Comparison of ENCODE assay signal across 26 mouse cellular contexts in the genomic region with DNA sequence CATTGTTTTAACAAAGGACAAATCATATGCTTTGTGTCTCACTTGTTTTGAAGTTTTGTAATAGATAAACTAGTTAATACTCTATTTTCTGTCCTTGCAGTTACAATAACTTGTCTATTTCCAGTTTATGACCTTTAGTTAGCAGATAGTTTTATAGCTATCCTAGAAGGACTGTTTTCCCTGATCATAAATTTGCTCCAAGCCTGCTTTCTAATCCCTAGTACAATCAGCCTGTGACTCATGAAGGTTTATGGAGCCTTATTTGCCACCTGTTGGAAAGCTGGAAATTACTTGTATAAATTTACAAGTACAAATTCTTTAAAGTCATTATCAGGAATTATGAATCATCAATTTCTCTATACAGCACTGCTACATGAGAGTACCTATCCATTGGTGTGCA.
A peak's percentile ranks its signal among the peaks of the same experiment; 100 is the strongest.
DNase-seq lines count a peak whose midpoint lies in the region; ATAC-seq and TF ChIP-seq lines count a peak whose summit lies in the region.
"Had no signal": no experiment of that assay in that cellular context is flagged by ENCODE, and none has a peak within 500 bp of the region (broad histone marks: within the 10 kb centered on the region; RNA-seq: fewer than 3 reads in every experiment).

No protein-coding gene starts in this region.

- no peaks in the 10 kb centered on the region for H3K9me3 ChIP-seq in intestine, embryonic 15.5 days
- no peaks in the 10 kb centered on the region for H3K9me3 ChIP-seq in intestine, postnatal 0 days (ENCODE audit: control insufficient read depth)
- H3K9me3 ChIP-seq: embryonic facial prominence, embryonic 13.5 days; embryonic facial prominence, embryonic 15.5 days; forebrain, embryonic 12.5 days; G1E had no signal

- H3K4me2 ChIP-seq in intestine, embryonic 15.5 days (replicated peaks), result no peak overlapping the region
- H3K4me2 ChIP-seq in intestine, postnatal 0 days (replicated peaks; ENCODE audit: low read depth), result no peak overlapping the region
- H3K4me2 ChIP-seq: embryonic facial prominence, embryonic 13.5 days; embryonic facial prominence, embryonic 15.5 days; forebrain, embryonic 12.5 days had no signal

- no peaks in the 10 kb centered on the region for H3K27me3 ChIP-seq in intestine, embryonic 15.5 days (replicated peaks)
- H3K27me3 ChIP-seq in intestine, postnatal 0 days (replicated peaks; ENCODE audit: control insufficient read depth, insufficient read depth, low read length), result no peaks in the 10 kb centered on the region
- H3K27me3 ChIP-seq: CH12.LX; embryonic facial prominence, embryonic 13.5 days; embryonic facial prominence, embryonic 15.5 days; forebrain, embryonic 12.5 days; Patski had no signal

- ATAC-seq in intestine, embryonic 15.5 days, result peak; percentile 90
- peak; percentile 89 for ATAC-seq in intestine, postnatal 0 days
- ATAC-seq: CD4-positive, CD25-positive, alpha-beta regulatory T cell, adult 4 months; forebrain, embryonic 14.5 days; forebrain, embryonic 16.5 days; Patski had no signal

- no peak overlapping the region for H3K27ac ChIP-seq in intestine, embryonic 15.5 days
- no peak overlapping the region for H3K27ac ChIP-seq in intestine, postnatal 0 days (ENCODE audit: low read depth, low read length)
- H3K27ac ChIP-seq: embryonic facial prominence, embryonic 13.5 days; embryonic facial prominence, embryonic 15.5 days; forebrain, embryonic 10.5 days; forebrain, embryonic 12.5 days had no signal

- no peak for DNase-seq in right cerebral cortex, adult 2 months (ENCODE audit: low spot score in 2 of 2)
- no peak for DNase-seq in T-cell, adult 2 months (ENCODE audit: low spot score)
- no peak for DNase-seq in B cell, adult 2 months
- DNase-seq: adrenal gland, adult 2 months; adrenal gland, postnatal 10 days; adrenal gland, postnatal 25 days; cerebellum, adult 11 months; cerebellum, adult 18-20 months; cerebellum, adult 8-10 months; cerebellum, adult 9-11 months; cerebellum, postnatal 14 days; cerebellum, postnatal 36 days; embryo, embryonic 11 days had no signal

- no peaks in the 10 kb centered on the region for H3K36me3 ChIP-seq in intestine, embryonic 15.5 days
- no peaks in the 10 kb centered on the region for H3K36me3 ChIP-seq in intestine, postnatal 0 days (ENCODE audit: control insufficient read depth, insufficient read depth)
- H3K36me3 ChIP-seq: embryonic facial prominence, embryonic 13.5 days; embryonic facial prominence, embryonic 15.5 days; forebrain, embryonic 10.5 days; forebrain, embryonic 12.5 days; G1E had no signal

- no peaks in the 10 kb centered on the region for H3K4me1 ChIP-seq in intestine, embryonic 15.5 days (replicated peaks)
- no peaks in the 10 kb centered on the region for H3K4me1 ChIP-seq in intestine, postnatal 0 days (replicated peaks; ENCODE audit: control insufficient read depth, insufficient read depth, low read length)
- H3K4me1 ChIP-seq: embryonic facial prominence, embryonic 13.5 days; embryonic facial prominence, embryonic 15.5 days; forebrain, embryonic 10.5 days; forebrain, embryonic 12.5 days had no signal

- H3K9ac ChIP-seq in intestine, embryonic 15.5 days, result no peak overlapping the region
- H3K9ac ChIP-seq in intestine, postnatal 0 days (ENCODE audit: low read depth, low read length), result no peak overlapping the region
- H3K9ac ChIP-seq: embryonic facial prominence, embryonic 13.5 days; embryonic facial prominence, embryonic 15.5 days; forebrain, embryonic 12.5 days had no signal

- TF ChIP-seq CTCF in intestine, postnatal 0 days (IDR thresholded peaks at IDR 0.05; ENCODE audit: low read depth), result no peak

- no peak overlapping the region for H3K4me3 ChIP-seq in intestine, embryonic 15.5 days (replicated peaks)
- no peak overlapping the region for H3K4me3 ChIP-seq in intestine, postnatal 0 days (ENCODE audit: low read depth, low read length)
- H3K4me3 ChIP-seq: embryonic facial prominence, embryonic 13.5 days; embryonic facial prominence, embryonic 15.5 days; erythroblast, embryonic 14.5 days; forebrain, embryonic 10.5 days; forebrain, embryonic 12.5 days had no signal
